Mouse (Mus musculus) testis, postnatal 14 days (tissue): ENCODE measurements around the gene Btnl2.

ENCODE experiments used
- DNase-seq: peaks from one replicate; pipeline ENCODE4 v3.0.0; 2021; ENCODE audit warnings: low spot score

Gene Btnl2

GRCm38 (mm10) chr17:34398711-34399393 is 44.2 kb downstream of the Btnl2 start, which contains the start of gene BC051142:
BC051142 (plus strand) TSS chr17:34398820.
- peak; percentile 91 for DNase-seq

DNA sequence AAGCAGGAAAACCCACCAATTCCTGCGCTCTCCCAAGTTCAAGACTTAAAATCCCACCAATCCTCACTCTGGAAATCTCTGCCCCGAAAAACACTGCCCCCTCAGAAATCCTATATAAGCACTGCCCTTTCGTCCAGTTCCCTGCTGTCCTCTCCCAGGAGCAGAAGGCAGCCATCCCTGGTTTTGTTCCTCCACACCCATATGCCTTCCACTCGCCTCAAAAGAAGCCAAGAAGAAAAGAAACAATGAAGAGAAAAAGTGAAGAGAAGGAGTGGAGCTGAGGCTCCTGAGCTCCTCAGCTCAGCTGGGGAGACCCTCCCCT is 44.7 kb downstream of the Btnl2 start:
- DNase-seq, result no peak

DNA sequence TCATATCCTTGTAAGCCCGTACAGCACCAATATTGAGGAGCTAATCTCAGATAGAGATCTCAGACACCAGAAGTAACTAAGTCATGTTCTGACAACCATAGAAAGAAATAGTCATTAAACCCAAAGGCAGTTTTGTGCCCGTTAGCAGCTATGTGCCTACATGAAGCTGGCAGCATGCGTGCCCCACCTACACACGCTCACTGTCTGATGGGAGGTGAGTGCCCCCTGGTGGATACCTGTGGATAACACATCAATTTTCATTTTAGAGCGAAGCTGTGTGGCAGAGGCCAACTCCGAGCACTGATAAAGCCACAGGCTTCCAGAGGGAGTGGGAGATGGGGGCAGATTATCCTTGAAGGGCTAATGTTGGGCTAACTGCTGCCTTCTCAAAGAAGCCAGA is 56.5 kb downstream of the Btnl2 start:
- no peak for DNase-seq
